Mouse (Mus musculus): Measurements from ENCODE around the gene Prr29. TPM values are rescaled to one million over a fixed set of nuclear protein-coding genes. Genes with fewer than 3 reads are reported as not detected.
"Not testable (repeated sequence)": the region's sequence is repeated elsewhere in the genome, so short reads cannot be mapped to it uniquely, and the experiment has no call there.

Gene Prr29
- total RNA-seq (2017): not detected in 2 replicates

GRCm38 (mm10) chr11:106365366-106365765 is at the start of gene Prr29:
Gene Prr29, plus strand, starts transcription at chr11:106365472.
- no peak for ATAC-seq (replicated peaks; ENCODE audit: low read depth, poor library complexity, severe bottlenecking)

DNA sequence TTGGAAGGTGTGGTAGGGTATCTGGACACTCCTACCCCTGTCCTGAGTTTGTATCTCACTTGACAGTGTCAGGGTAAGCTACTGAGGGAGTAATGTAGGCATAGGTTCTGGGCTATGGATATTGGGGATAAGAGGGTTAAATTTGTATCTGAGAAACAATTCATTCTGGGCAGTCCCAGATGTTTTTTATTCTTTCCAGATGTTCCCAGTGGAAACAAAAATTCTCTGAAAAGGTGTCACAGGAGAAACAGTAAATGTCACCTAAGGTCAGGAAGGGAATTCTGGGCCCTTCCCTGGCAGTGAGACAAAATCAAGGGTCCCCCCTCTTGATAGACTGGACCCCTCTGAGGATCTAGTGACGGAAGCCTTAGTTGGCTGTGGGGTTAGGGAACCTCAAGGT is 48.9 kb upstream of the Prr29 start:
- no peak for ATAC-seq (replicated peaks; ENCODE audit: low read depth, poor library complexity, severe bottlenecking)

DNA sequence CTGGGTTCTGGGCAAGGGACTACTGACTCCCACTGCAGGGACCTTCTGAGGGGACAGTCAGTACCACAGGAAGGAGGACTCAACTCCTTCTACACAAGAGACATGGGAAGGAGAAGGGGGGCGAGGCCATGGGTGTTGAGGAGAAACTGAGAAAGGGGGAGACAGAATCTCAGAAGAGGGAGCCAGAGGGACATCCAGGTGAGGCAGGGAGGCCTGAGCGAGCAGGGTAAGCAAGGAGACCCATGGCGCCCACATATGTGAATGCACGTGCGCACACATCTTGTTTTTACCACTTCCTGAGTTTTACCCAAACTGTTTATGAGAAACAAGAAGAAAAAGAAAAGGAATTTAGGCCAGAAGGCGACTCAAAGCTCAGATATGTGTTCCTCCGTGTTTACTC is 47.5 kb upstream of the Prr29 start:
- ATAC-seq (replicated peaks; ENCODE audit: low read depth, poor library complexity, severe bottlenecking): no peak

GRCm38 (mm10) chr11:106318406-106319366 is 46.6 kb upstream of the Prr29 start:
- peak; percentile 46 for ATAC-seq (replicated peaks; ENCODE audit: low read depth, poor library complexity, severe bottlenecking)

DNA sequence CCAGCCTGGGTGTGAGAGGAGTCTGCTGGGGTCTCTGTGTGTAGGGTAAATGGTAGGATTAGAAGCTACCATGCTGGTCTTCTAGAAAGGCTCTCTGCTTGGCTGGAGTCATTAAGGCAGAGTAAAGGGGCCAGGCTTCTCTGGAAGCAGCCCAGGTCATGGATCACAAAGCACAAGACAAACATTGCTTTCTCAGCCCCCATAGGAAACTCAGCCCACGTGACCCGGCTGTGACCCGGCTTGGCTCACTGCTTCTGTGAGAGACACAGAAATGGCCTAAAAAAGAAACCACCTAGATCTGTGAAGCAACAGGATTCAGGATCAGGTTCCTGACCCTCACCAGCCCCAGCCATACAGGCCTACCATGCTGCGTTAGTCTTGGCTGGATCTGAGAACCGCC is 40.4 kb upstream of the Prr29 start:
- no peak for ATAC-seq (replicated peaks; ENCODE audit: low read depth, poor library complexity, severe bottlenecking)

DNA sequence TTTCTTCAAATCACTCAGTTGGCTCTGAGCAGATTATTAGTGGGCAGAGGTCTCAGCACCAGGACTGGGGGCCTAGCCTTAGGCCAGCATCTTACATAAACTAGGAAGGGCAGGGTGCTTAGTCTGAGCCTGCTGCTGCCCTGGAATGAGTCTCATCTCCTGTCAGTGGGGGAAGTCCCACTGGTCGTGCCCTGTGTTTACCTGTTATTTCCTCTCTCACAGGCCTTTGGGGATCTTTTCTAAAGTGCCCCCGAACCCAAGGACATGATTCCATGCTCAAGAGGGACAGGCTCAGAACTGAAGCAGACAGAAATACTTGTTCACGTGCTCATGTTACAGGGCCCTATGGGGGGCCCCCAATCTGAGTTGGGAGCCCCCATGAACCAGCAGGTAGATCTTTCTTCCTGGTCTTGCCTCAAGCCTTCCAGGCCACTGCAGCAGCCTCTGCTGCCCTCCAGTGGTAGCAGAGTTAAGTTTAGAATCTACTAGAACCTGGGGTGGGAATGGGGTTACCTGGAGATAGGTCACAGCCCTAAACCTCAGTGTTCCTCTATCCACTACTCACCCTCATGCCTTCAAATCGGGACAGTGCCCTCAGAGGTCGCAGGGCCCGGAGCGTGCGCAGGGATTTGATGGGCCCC is 39.6 kb upstream of the Prr29 start:
- peak; percentile 62 for ATAC-seq (replicated peaks; ENCODE audit: low read depth, poor library complexity, severe bottlenecking)

DNA sequence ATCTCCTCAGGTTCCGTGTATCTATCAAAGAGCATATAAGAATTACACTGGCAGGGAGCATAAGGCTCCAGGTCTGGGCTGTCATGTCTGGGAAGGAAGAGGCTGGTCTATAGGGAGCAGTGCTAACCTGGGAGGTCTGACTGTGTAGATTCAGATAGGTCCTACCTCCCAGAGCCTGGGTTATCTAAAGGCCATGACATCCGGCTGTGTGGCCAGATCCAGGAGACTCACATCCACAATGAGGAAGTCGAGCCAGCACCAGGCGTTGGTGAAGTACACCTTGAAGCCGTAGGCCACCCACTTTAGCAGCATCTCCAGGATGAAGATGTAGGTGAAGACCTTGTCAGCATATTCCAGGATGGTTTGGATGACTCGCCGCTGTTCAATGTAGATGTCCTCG is 38.8 kb upstream of the Prr29 start:
- ATAC-seq (replicated peaks; ENCODE audit: low read depth, poor library complexity, severe bottlenecking): no peak

GRCm38 (mm10) chr11:106328521-106328920 is 36.8 kb upstream of the Prr29 start:
- ATAC-seq (replicated peaks; ENCODE audit: low read depth, poor library complexity, severe bottlenecking): no peak

DNA sequence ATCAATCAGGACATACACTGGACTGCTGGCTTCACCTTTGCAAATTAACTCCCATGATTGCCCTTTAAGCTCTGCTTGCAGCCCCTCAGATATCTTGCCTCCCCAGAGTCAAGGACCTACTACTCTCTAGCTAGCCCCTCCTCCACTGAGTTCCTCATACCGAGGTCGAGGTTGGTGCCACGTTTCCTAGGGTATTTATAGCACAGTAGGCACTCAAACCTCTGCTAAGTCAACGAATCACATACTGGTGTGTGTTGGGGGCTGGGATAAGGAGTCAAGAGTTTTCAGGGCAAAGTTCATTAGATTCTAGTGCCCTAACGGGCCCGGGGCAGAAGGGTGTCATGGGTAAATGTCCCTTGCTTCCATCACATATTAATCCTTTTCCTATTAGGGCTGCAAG is 36.1 kb upstream of the Prr29 start:
- no peak for ATAC-seq (replicated peaks; ENCODE audit: low read depth, poor library complexity, severe bottlenecking)

DNA sequence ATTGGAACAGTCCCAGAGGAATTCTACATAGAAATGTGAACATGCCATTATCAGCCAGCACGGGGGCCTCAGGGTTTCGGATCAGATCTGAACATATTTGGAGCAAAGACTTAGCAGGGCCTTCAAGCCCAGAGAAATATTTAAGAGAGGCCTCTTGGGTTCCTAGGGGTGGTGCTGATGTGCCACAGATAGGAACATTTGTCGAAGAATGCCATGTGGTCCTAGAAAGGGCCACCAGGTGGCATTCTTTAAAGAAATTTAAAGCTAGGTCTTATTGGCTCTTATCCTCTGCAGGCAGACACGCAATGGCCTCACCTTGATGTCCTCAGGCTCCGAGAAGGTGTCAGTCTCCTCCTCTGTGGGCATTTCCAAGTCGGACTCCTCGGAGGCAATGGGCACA is 35.6 kb upstream of the Prr29 start:
- ATAC-seq (replicated peaks; ENCODE audit: low read depth, poor library complexity, severe bottlenecking): peak; percentile 65

GRCm38 (mm10) chr11:106332458-106332857 is 32.8 kb upstream of the Prr29 start:
- ATAC-seq (replicated peaks; ENCODE audit: low read depth, poor library complexity, severe bottlenecking): no peak

- peak; percentile 60 for ATAC-seq (replicated peaks; ENCODE audit: low read depth, poor library complexity, severe bottlenecking)
These were observed 31.2 kb upstream of the Prr29 start for GRCm38 (mm10) chr11:106334066-106334465.

DNA sequence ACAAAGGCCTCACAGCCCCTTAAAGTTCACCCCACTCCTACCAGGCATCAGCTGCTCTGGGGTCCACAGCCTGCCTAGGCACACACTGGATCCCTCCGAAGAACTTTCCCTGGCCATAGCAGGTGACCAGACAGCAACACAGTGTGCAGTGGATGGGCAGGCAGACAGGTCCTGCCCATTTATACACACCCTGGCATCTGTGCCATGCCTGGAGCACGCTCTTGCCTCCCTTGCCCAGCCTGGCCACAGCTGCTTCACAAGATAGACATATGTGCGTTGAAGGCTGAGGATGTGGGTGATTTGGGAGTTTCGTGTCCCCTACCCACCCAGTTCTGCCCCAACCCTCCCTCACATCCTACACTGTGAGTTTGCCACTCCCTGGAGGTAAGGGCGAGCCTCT is 27.2 kb upstream of the Prr29 start:
- no peak for ATAC-seq (replicated peaks; ENCODE audit: low read depth, poor library complexity, severe bottlenecking)

GRCm38 (mm10) chr11:106338870-106339269 is 26.4 kb upstream of the Prr29 start:
- no peak for ATAC-seq (replicated peaks; ENCODE audit: low read depth, poor library complexity, severe bottlenecking)

- not testable (repeated sequence) for ATAC-seq (replicated peaks; ENCODE audit: low read depth, poor library complexity, severe bottlenecking)
These were observed 25.9 kb upstream of the Prr29 start for GRCm38 (mm10) chr11:106339323-106339722.

DNA sequence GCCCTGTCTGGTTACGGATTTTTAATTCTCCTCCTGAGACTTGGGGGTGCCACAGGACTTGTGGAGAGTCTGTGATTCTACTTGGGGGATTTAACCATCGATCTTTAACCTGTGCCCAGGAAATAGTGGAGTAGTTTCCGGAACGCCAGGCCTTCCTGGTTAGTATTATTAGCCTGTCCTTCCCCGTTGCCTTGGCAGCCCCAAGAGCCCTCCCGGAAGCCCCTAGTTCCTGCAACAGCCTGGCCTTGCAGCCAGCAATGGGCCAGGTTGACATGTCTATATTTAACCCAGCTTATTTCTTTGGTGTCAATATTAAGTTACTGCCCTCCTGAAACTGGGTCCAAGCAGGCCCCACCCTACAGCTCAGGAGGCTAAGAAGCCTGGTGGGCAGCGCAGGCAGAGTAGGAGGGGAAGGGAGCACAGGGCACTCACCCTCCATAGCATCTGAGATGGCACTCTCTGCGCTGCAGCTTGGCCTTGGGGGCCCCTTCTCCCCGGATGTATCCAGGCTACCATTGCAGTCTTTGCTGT is 24.2 kb upstream of the Prr29 start:
- 0 out of 2 replicates have a peak, but pooled peaks have one; percentile 32 for ATAC-seq (replicated peaks; ENCODE audit: low read depth, poor library complexity, severe bottlenecking)

GRCm38 (mm10) chr11:106344910-106345309 is 20.4 kb upstream of the Prr29 start:
- ATAC-seq (replicated peaks; ENCODE audit: low read depth, poor library complexity, severe bottlenecking): no peak

DNA sequence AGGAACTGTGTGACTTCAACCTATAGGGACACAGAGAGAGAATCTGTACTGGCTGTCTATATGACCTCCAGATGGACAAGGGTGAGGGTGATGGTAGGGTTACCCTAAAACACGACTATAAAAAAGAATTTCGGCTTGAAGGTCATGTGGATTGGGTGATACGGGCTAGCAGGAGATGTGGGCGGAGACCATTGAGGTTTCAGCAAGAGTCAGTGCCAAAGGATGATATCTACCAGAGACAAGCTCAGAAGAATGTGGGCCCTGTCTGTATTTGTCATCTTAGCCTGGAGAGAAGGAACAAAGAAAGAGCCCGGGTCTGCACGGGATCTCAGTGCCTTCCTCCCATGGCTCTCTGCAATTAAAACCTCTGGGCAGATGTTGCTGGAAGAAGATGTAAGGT is 15.5 kb upstream of the Prr29 start:
- no peak for ATAC-seq (replicated peaks; ENCODE audit: low read depth, poor library complexity, severe bottlenecking)

DNA sequence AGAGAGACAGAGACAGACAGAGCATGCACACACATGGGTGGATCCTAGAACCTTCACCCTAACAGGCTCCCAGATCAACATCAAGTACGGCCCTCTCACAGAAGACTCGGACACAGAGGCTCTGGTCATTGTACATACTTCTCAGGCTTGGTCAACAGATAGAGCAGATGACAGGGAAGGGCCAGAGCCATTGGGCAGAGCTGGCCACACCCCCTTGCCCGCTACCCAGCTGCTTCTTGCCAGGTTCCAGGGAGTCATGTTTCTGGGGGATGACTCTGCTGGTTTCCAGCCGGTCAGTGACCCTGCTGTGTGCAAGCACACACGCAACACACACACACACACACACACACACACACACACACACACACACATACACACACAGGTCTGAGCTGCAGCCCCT is 14.4 kb upstream of the Prr29 start:
- no peak for ATAC-seq (replicated peaks; ENCODE audit: low read depth, poor library complexity, severe bottlenecking)

- no peak for ATAC-seq (replicated peaks; ENCODE audit: low read depth, poor library complexity, severe bottlenecking)
These were observed 14.0 kb upstream of the Prr29 start for GRCm38 (mm10) chr11:106351253-106351652.

DNA sequence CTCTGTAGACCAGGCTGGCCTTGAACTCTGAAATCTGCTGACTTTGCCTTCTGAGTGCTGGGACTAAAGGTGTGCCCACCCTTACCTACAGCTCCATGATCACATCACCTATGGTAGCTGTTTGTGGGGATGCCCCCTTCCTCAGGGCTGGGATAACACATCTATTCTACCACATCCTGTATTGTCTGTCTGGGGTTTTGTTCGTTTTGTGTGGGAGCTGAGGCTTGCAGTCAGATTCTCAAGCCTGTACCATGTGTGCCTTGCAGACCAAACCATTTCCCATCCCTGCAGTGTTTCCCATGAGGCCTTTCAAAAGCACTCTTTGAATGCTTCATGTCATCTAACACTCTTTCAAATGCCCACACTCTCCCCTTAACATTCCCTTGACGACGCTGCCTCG is 13.3 kb upstream of the Prr29 start:
- ATAC-seq (replicated peaks; ENCODE audit: low read depth, poor library complexity, severe bottlenecking): no peak
